Mouse (Mus musculus): Measurements from ENCODE around the gene Wars2.

Wars2 gene

GRCm38 (mm10) chr3:99247996-99248801 is 107.3 kb downstream of the Wars2 start:
- DNase-seq (ENCODE audit: low read depth, low spot score), result peak; percentile 69

GRCm38 (mm10) chr3:99248831-99249550 is 108.1 kb downstream of the Wars2 start:
- no peak for DNase-seq (ENCODE audit: low read depth, low spot score)

GRCm38 (mm10) chr3:99249551-99249870 is 108.6 kb downstream of the Wars2 start:
- DNase-seq (ENCODE audit: low read depth, low spot score), result no peak

GRCm38 (mm10) chr3:99249906-99250305 is 109.0 kb downstream of the Wars2 start:
- peak; percentile 37 for DNase-seq (ENCODE audit: low read depth, low spot score)

GRCm38 (mm10) chr3:99251271-99252165 is 110.7 kb downstream of the Wars2 start:
- DNase-seq (ENCODE audit: low read depth, low spot score), result no peak

- DNase-seq (ENCODE audit: low read depth, low spot score), result no peak
Observed at GRCm38 (mm10) chr3:99252461-99253091, 111.7 kb downstream of the Wars2 start.

- peak; percentile 55 for DNase-seq (ENCODE audit: low read depth, low spot score)
Observed at GRCm38 (mm10) chr3:99253092-99253488, 112.2 kb downstream of the Wars2 start.

- peak; percentile 71 for DNase-seq (ENCODE audit: low read depth, low spot score)
Observed at GRCm38 (mm10) chr3:99253497-99254451, 112.9 kb downstream of the Wars2 start.

GRCm38 (mm10) chr3:99254559-99255151 is 113.8 kb downstream of the Wars2 start:
- DNase-seq (ENCODE audit: low read depth, low spot score), result no peak

GRCm38 (mm10) chr3:99255411-99256365 is 114.8 kb downstream of the Wars2 start:
- DNase-seq (ENCODE audit: low read depth, low spot score), result no peak

GRCm38 (mm10) chr3:99256366-99256750 is 115.5 kb downstream of the Wars2 start:
- DNase-seq (ENCODE audit: low read depth, low spot score), result peak; percentile 17

GRCm38 (mm10) chr3:99256766-99257165 is 115.9 kb downstream of the Wars2 start:
- peak; percentile 42 for DNase-seq (ENCODE audit: low read depth, low spot score)

- peak; percentile 20 for DNase-seq (ENCODE audit: low read depth, low spot score)
Observed at GRCm38 (mm10) chr3:99257586-99258577, 117.0 kb downstream of the Wars2 start.

- DNase-seq (ENCODE audit: low read depth, low spot score), result no peak
Observed at GRCm38 (mm10) chr3:99259741-99260270, 118.9 kb downstream of the Wars2 start.

GRCm38 (mm10) chr3:99260395-99260794 is 119.5 kb downstream of the Wars2 start:
- no peak for DNase-seq (ENCODE audit: low read depth, low spot score)

GRCm38 (mm10) chr3:99261371-99261791 is 120.5 kb downstream of the Wars2 start:
- DNase-seq (ENCODE audit: low read depth, low spot score), result no peak

GRCm38 (mm10) chr3:99261986-99262385 is 121.1 kb downstream of the Wars2 start:
- no peak for DNase-seq (ENCODE audit: low read depth, low spot score)
